Mouse (Mus musculus) neural tube, embryonic 15.5 days (tissue): Measurements from ENCODE around the gene Ids. TPM values are rescaled to one million over a fixed set of nuclear protein-coding genes. Genes with fewer than 3 reads are reported as not detected.
"Not testable (repeated sequence)": the region's sequence is repeated elsewhere in the genome, so short reads cannot be mapped to it uniquely, and the experiment has no call there.

ENCODE experiments used
- ATAC-seq: fragments of 200-750 bp; cut with Nextera tagmentation; 2 replicates; pipeline ENCODE4 v1.8.0; 2017; ENCODE audit warnings: mild to moderate bottlenecking, moderate TSS enrichment, moderate library complexity; ENCODE audit not compliant: low FRiP score
- H3K27ac ChIP-seq: fragments of 300-500 bp; sonication (generic); replicated peaks from 2 replicates; pipeline ENCODE4 v1.5.1; 2015; ENCODE audit warnings: mild to moderate bottlenecking, inconsistent platforms
- H3K27me3 ChIP-seq: fragments of 300-500 bp; sonication (generic); replicated peaks from 2 replicates; pipeline ENCODE4 v1.6.1; 2015; ENCODE audit warnings: inconsistent platforms
- H3K36me3 ChIP-seq: fragments of 300-500 bp; sonication (generic); 2 replicates; pipeline ENCODE4 v1.6.1; 2015; ENCODE audit warnings: inconsistent platforms
- H3K4me1 ChIP-seq: fragments of 300-500 bp; sonication (generic); 2 replicates; pipeline ENCODE4 v1.6.1; 2015; ENCODE audit warnings: inconsistent platforms
- H3K4me2 ChIP-seq: fragments of 300-500 bp; sonication (generic); 2 replicates; pipeline ENCODE4 v1.6.1; 2015; ENCODE audit warnings: inconsistent platforms, mild to moderate bottlenecking, moderate library complexity
- H3K4me3 ChIP-seq: fragments of 300-500 bp; sonication (generic); replicated peaks from 2 replicates; pipeline ENCODE4 v1.5.1; 2015; ENCODE audit warnings: mild to moderate bottlenecking, inconsistent platforms
- H3K9ac ChIP-seq: fragments of 300-500 bp; sonication (generic); replicated peaks from 2 replicates; pipeline ENCODE4 v1.6.1; 2015; ENCODE audit warnings: mild to moderate bottlenecking, inconsistent platforms
- H3K9me3 ChIP-seq: fragments of 300-500 bp; sonication (generic); replicated peaks from 2 replicates; pipeline ENCODE4 v1.6.1; 2016; ENCODE audit warnings: inconsistent platforms
- WGBS: fragments of 180-500 bp; shearing (Covaris S2); methylation state at CpG from one replicate; pipeline ENCODE4 v1.1.7; 2015; ENCODE audit warnings: mixed read lengths; 5-methylcytosine and 5-hydroxymethylcytosine counted together
- polyA plus RNA-seq: library from polyadenylated mRNA; unstranded; fragments of >200 nt; fragmentation: Nextera tagmentation; extraction: Ambion mirVana; gene quantifications from 2 replicates; pipeline ENCODE4 v1.2.1, GENCODE M21; 2015

Gene Ids
- 12.4 and 15.6 TPM in 2 replicates for polyA plus RNA-seq

- WGBS: 23% methylated on average over 45 of the region's 45 CpGs
- peak; percentile 97 for ATAC-seq
- Histone ChIP-seq H3K27me3 (no peaks in the 10 kb centered on the region), H3K4me3 (peak within 1 kb of the TSS; percentile 49), H3K4me1 (peaks cover 11% of the 10 kb centered on the region), H3K9me3 (no peaks in the 10 kb centered on the region), H3K4me2 (peak within 1 kb of the TSS; percentile 55), H3K27ac (peak within 1 kb of the TSS; percentile 74), H3K36me3 (peaks cover under 1% of the 10 kb centered on the region; the same call in 1 of the 2 replicates), H3K9ac (peak within 1 kb of the TSS; percentile 54)
These were observed at the start of gene Ids for GRCm38 (mm10) chrX:70364661-70365613. Gene Ids (minus strand): TSS chrX:70365084.

GRCm38 (mm10) chrX:70392636-70393035, 27.8 kb upstream of the Ids start:
- not testable (repeated sequence) for H3K27me3 ChIP-seq, H3K27ac ChIP-seq, ATAC-seq, H3K9me3 ChIP-seq, H3K36me3 ChIP-seq, H3K4me2 ChIP-seq, H3K4me1 ChIP-seq, H3K9ac ChIP-seq, H3K4me3 ChIP-seq

GRCm38 (mm10) chrX:70385962-70386351, 21.1 kb upstream of the Ids start:
- ATAC-seq: peak; percentile 72
- peak overlapping the region; percentile 52 for H3K4me3 ChIP-seq
- H3K27me3 ChIP-seq: no peaks in the 10 kb centered on the region
- no peaks in the 10 kb centered on the region for H3K9me3 ChIP-seq
- H3K36me3 ChIP-seq: no peaks in the 10 kb centered on the region
- H3K4me2 ChIP-seq: peak overlapping the region; percentile 59
- H3K27ac ChIP-seq: peak overlapping the region; percentile 68
- H3K4me1 ChIP-seq: peaks cover 11% of the 10 kb centered on the region
- WGBS: 15% methylated on average over 11 of the region's 11 CpGs
- peak overlapping the region; percentile 57 for H3K9ac ChIP-seq

GRCm38 (mm10) chrX:70385276-70385961, 20.5 kb upstream of the Ids start, which contains the start of gene 1110012L19Rik:
Gene 1110012L19Rik (plus strand): TSS chrX:70385877.
- Histone ChIP-seq H3K4me3 (peak within 1 kb of the TSS; percentile 52), H3K27ac (peak within 1 kb of the TSS; percentile 85), H3K36me3 (no peaks in the 10 kb centered on the region), H3K9me3 (no peaks in the 10 kb centered on the region), H3K4me2 (peak within 1 kb of the TSS; percentile 59), H3K9ac (peak within 1 kb of the TSS; percentile 57), H3K27me3 (no peaks in the 10 kb centered on the region), H3K4me1 (peaks cover 11% of the 10 kb centered on the region)
- 17% methylated on average over 22 of the region's 22 CpGs for WGBS
- ATAC-seq: peak; percentile 97

GRCm38 (mm10) chrX:70384917-70385275, 20.0 kb upstream of the Ids start:
- peaks cover 11% of the 10 kb centered on the region for H3K4me1 ChIP-seq
- 59% methylated on average over 3 of the region's 3 CpGs for WGBS
- no peaks in the 10 kb centered on the region for H3K36me3 ChIP-seq
- no peak; the same call in 1 of the 2 replicates for ATAC-seq
- no peaks in the 10 kb centered on the region for H3K27me3 ChIP-seq
- H3K27ac ChIP-seq: peak overlapping the region; percentile 85
- H3K9ac ChIP-seq: peak overlapping the region; percentile 48
- H3K4me3 ChIP-seq: peak overlapping the region; percentile 52
- H3K9me3 ChIP-seq: no peaks in the 10 kb centered on the region
- peak overlapping the region; percentile 59 for H3K4me2 ChIP-seq

GRCm38 (mm10) chrX:70374469-70375110, 9.7 kb upstream of the Ids start:
- not testable (repeated sequence) for H3K27ac ChIP-seq, H3K4me2 ChIP-seq, H3K27me3 ChIP-seq, H3K9ac ChIP-seq, H3K36me3 ChIP-seq, H3K4me1 ChIP-seq, H3K9me3 ChIP-seq, H3K4me3 ChIP-seq
- ATAC-seq: peak; percentile 77
- 58% methylated on average over 6 of the region's 6 CpGs for WGBS

GRCm38 (mm10) chrX:70369758-70370157, 4.9 kb upstream of the Ids start:
- WGBS: 63% methylated on average over 1 of the region's 6 CpGs

GRCm38 (mm10) chrX:70364202-70364601, 682 bp downstream of the Ids start:
- peaks cover 11% of the 10 kb centered on the region for H3K4me1 ChIP-seq
- 61% methylated on average over 1 of the region's 1 CpGs for WGBS
- H3K27ac ChIP-seq: no peak overlapping the region
- no peaks in the 10 kb centered on the region for H3K27me3 ChIP-seq
- H3K4me2 ChIP-seq: peak overlapping the region; percentile 55
- peaks cover 8% of the 10 kb centered on the region for H3K36me3 ChIP-seq
- 0 out of 2 replicates have a peak, but pooled peaks have one; percentile 37 for ATAC-seq
- H3K9me3 ChIP-seq: no peaks in the 10 kb centered on the region
- H3K9ac ChIP-seq: peak overlapping the region; percentile 54
- H3K4me3 ChIP-seq: peak overlapping the region; percentile 49

More at GRCm38 (mm10) chrX:70369758-70370157, 4.9 kb upstream of the Ids start:
- H3K4me3 ChIP-seq, H3K4me1 ChIP-seq, H3K36me3 ChIP-seq, H3K9ac ChIP-seq, H3K27ac ChIP-seq, H3K9me3 ChIP-seq, ATAC-seq, H3K27me3 ChIP-seq, H3K4me2 ChIP-seq: not testable (repeated sequence)

GRCm38 (mm10) chrX:70363446-70363845, 1.4 kb downstream of the Ids start:
- no peaks in the 10 kb centered on the region for H3K27me3 ChIP-seq
- H3K4me2 ChIP-seq: peak overlapping the region; percentile 55
- peaks cover 14% of the 10 kb centered on the region for H3K36me3 ChIP-seq
- WGBS: 80% methylated on average over 5 of the region's 5 CpGs
- H3K4me1 ChIP-seq: peaks cover 11% of the 10 kb centered on the region
- peak overlapping the region; percentile 54; the same call in 1 of the 2 replicates for H3K9ac ChIP-seq
- no peak overlapping the region for H3K27ac ChIP-seq
- H3K4me3 ChIP-seq: peak overlapping the region; percentile 49
- ATAC-seq: no peak
- no peaks in the 10 kb centered on the region for H3K9me3 ChIP-seq

GRCm38 (mm10) chrX:70362985-70363384, 1.9 kb downstream of the Ids start:
- ATAC-seq: no peak
- Histone ChIP-seq H3K27ac (no peak overlapping the region), H3K27me3 (no peaks in the 10 kb centered on the region), H3K4me1 (peaks cover 11% of the 10 kb centered on the region), H3K36me3 (peaks cover 18% of the 10 kb centered on the region), H3K4me2 (peak overlapping the region; percentile 55), H3K4me3 (peak overlapping the region; percentile 49), H3K9me3 (no peaks in the 10 kb centered on the region), H3K9ac (no peak overlapping the region)
- WGBS: 90% methylated on average over 7 of the region's 7 CpGs

GRCm38 (mm10) chrX:70330202-70330843, 34.6 kb downstream of the Ids start:
- WGBS: 16% methylated on average over 6 of the region's 6 CpGs
- H3K9ac ChIP-seq: no peak overlapping the region

More at GRCm38 (mm10) chrX:70330202-70330843, 34.6 kb downstream of the Ids start:
- Histone ChIP-seq H3K27me3 (no peaks in the 10 kb centered on the region), H3K4me3 (no peak overlapping the region), H3K4me1 (0 out of 2 replicates have a peak, but pooled peaks cover 3% of the 10 kb centered on the region), H3K4me2 (no peak overlapping the region), H3K9me3 (no peaks in the 10 kb centered on the region), H3K27ac (no peak overlapping the region), H3K36me3 (no peaks in the 10 kb centered on the region)
- ATAC-seq: peak; percentile 90
